Mouse (Mus musculus): ENCODE measurements around the gene Cox17.

Gene Cox17

DNA sequence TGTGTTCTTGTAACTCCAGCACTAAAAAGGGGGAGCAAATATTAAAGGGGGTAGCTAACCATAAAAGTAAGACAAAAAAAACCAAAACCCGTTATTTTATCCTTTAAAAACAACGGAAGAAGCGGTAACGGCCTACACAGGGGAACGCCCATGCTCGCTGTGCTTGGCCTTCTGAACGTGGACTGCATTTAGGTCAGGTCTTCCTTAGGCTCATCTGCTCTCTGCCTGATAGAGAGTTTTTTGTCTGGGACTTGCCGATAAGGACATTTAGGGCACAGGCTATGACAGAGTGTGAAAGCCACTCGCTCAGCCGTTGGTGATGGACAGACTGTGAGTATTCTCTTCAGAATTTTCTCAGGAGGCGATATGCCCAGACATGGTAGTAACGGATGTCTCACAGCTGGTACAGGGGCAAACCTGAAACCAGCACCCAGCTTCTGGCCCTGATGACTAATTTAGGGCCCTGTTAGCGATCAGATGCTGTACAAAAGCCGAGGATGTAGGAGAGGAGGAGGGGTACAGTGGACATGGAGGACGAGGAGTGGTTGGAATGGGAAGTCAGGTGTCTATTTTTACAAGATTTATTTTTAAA is 25.0 kb downstream of the Cox17 start:
- no peak for DNase-seq (ENCODE audit: low read depth, low spot score)

DNA sequence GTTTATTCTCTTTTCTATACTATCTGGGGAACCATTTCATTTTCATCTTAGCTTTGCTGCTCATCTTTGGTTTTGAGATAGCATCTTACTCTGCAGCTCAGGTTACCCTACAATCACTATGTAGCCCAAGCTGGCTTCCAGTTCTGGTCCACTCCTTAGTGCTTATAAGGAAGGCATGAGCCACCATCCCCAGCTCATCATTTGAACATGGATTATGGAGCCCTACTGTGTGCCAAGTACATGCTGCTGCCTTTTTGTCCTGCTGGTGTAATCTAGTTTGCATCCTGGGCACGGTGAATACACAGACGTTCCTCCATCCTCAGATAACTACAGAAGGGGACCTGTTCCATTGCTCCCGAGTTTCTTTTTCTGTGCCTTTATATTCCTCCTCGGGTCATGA is 26.1 kb downstream of the Cox17 start:
- no peak for DNase-seq (ENCODE audit: low read depth, low spot score)

GRCm38 (mm10) chr16:38373439-38373838 is 26.6 kb downstream of the Cox17 start:
- DNase-seq (ENCODE audit: low read depth, low spot score): no peak

DNA sequence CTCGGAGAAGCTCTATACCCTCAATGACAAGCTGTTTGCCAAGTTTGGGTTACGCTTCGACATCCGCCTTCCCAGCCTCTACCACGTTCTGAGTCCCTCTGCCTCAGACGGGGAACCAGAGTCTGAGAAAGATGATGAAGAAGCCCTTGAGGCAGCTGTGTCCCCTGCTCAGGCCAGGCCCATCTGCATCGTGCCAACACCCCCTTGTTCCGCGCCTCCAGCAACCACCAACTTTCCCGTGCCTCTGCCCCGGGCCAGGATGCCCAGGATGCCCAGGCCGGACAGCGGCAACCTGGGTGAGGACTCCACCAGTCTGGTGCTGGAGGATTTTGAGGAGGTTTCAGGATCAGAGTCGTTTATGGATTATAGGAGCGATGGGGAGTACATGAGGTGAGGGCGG is 27.1 kb downstream of the Cox17 start:
- DNase-seq (ENCODE audit: low read depth, low spot score): no peak

DNA sequence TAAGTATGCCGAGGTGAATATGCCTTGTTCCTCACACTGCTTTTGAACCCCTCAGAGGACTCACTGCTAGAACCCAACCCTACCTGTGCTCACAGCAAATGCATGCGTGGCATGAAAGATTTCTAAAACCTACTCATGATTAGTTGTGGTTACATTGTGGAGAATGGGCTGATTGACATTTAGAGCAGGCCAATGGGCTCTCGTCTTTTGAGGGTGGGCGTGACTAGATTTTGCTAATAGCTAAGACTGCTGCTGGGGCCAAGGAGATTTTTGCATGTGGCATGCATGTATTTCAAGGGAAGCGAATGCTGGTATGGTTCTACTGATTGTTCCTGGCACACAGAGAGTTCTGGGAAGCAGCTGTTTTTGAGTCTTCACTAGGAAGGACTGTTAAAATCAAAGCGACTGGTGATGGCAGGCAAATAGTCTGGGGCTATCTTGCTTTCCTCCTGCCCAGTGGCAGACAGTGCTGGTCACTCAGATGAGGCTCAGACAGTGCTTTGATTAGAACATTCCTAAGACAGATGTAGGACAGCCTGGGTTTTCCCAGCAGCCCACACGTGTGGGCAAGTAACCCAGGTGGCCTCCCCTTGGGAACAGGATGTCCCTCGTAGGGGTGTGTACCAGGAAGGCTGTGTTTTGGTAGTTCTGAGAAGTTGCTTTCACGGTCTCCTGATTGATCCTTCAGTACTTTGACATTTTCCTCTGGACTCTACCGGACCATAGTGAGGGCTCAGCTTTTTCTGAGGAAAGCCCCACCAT is 27.8 kb downstream of the Cox17 start:
- no peak for DNase-seq (ENCODE audit: low read depth, low spot score)

GRCm38 (mm10) chr16:38375182-38375581 is 28.4 kb downstream of the Cox17 start:
- no peak for DNase-seq (ENCODE audit: low read depth, low spot score)

GRCm38 (mm10) chr16:38376163-38376840 is 29.5 kb downstream of the Cox17 start:
- DNase-seq (ENCODE audit: low read depth, low spot score): no peak

GRCm38 (mm10) chr16:38376841-38377249 is 30.1 kb downstream of the Cox17 start:
- DNase-seq (ENCODE audit: low read depth, low spot score): no peak

DNA sequence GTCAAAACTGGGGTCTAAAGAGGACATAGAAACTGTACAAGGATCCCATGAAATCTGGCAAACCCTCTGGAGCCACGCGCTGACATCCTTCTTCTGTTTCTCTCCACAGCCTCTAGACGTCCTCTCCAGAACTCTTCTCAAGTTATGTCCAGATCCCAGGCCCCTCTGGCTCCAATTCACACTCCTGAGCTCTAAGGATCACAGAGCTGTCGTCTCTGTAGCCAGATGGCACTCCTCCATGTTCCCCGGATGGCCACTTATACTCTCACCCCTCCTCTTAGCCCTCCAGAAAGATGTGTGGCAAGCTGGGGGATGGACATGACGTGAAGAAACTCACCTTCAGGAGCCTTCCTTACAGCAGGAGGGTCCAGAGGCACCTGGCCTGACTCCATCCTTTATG is 30.8 kb downstream of the Cox17 start:
- DNase-seq (ENCODE audit: low read depth, low spot score): no peak

- DNase-seq (ENCODE audit: low read depth, low spot score): no peak
Measured at GRCm38 (mm10) chr16:38378591-38378990, 31.8 kb downstream of the Cox17 start.

- DNase-seq (ENCODE audit: low read depth, low spot score): no peak
Measured at GRCm38 (mm10) chr16:38379088-38379487, 32.3 kb downstream of the Cox17 start.

DNA sequence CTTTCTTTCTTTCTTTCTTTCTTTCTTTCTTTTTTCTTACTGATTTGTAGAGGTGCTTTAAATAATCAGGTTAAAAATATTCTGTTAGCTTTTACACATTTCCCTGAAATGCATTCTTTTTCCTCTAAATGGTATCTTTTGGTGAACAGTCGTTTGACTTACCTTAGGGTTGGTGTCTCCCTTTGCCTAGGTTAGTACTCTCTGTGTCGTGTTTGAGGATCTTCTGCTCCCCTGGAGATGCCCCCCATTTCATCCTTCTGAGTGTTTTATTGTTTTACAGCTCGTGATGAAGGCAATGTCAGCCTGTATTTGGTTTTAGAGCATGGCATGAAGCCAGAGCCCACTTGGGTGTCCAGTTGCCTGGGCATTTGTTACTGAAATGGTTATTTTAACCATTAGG is 32.7 kb downstream of the Cox17 start:
- no peak for DNase-seq (ENCODE audit: low read depth, low spot score)

DNA sequence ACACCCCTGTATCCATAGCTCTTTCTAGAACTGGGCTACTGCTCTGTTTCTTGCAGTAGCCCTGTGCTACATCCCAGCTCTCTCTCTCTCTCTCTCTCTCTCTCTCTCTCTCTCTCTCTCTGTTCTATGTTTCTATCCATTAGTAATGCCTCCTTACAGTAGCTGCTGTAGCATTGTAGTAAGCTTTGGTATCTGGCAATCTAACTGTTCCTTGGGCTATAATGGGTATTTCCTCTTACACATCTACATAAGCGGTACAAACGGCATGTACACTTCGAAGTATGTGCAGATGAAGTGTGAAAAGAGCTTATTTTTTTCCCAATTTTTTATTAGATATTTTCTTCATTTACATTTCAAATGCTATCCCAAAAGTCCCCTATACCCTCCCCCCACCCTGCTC is 33.1 kb downstream of the Cox17 start:
- DNase-seq (ENCODE audit: low read depth, low spot score): no peak

GRCm38 (mm10) chr16:38383683-38384082 is 36.9 kb downstream of the Cox17 start:
- no peak for DNase-seq (ENCODE audit: low read depth, low spot score)

GRCm38 (mm10) chr16:38385184-38385634 is 38.4 kb downstream of the Cox17 start:
- DNase-seq (ENCODE audit: low read depth, low spot score): no peak

- no peak for DNase-seq (ENCODE audit: low read depth, low spot score)
Measured at GRCm38 (mm10) chr16:38385700-38386099, 38.9 kb downstream of the Cox17 start.

DNA sequence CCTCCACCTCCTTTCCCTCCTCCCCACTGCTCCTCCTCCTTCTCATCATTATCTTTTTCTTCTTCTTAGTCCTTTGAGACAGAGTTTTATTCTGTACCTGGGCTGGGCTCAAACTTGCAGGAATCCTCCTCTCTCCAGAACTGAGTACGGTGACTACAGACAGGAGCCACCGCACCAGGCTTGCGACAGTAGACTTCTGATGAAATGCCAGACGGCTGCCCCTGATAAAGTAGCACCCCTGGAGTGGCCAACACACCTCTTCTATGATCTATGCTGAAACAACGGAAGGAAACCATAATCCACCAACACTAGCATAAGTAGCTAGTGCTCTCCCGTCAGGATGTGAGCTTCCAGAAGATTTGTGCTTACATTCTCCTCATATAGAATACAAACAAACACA is 40.6 kb downstream of the Cox17 start:
- no peak for DNase-seq (ENCODE audit: low read depth, low spot score)

DNA sequence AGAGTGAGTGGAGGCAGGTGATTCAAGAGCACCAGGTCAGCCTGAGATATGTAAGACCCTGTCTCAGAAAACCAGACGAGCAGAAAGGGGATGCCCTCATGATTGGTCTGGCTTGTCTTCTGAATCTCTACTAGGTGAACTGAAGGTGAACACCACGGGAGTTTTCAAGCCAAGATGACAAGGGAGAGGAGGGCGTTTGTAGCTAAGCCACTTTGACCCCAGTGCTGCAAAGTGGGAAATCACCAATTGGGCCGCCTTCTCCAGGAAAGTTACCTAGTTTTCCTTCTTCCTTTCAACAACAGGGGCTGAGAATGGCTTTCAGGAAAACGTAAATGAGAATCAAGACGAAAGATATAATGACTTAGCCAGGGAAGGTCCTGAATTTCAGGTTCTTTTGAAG is 42.0 kb downstream of the Cox17 start:
- no peak for DNase-seq (ENCODE audit: low read depth, low spot score)

GRCm38 (mm10) chr16:38389284-38389893 is 42.6 kb downstream of the Cox17 start:
- no peak for DNase-seq (ENCODE audit: low read depth, low spot score)

GRCm38 (mm10) chr16:38390322-38390721 is 43.5 kb downstream of the Cox17 start:
- no peak for DNase-seq (ENCODE audit: low read depth, low spot score)

GRCm38 (mm10) chr16:38392126-38392894 is 45.5 kb downstream of the Cox17 start:
- DNase-seq (ENCODE audit: low read depth, low spot score): no peak

DNA sequence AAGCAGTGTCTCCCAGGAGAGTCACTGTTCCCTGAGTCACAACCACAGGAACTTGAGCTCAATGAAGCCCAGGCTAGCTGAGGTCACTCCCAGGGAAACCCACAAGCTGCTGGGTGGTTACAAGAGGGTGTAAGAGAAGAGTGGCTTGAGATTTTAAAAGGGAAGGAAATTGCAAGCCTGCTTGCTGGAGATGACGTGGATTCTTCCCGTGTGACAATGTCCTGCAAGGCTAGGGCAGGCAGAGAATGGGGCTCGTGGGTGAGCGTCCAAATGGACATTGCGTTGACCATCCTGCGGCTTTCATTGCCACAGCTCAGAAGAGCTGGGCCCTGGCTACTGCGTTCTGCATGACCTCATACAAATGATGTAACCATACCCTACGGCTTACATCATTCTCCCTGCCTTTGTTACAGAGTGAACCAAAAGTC is 47.4 kb downstream of the Cox17 start:
- DNase-seq (ENCODE audit: low read depth, low spot score): no peak
